Mouse (Mus musculus) 416B (cell line): ENCODE measurements around the gene Olfr1085.
"Not testable (repeated sequence)": the region's sequence is repeated elsewhere in the genome, so short reads cannot be mapped to it uniquely, and the experiment has no call there.

ENCODE experiments used
- DNase-seq: peaks from one replicate; pipeline ENCODE4 v3.0.0; 2011; ENCODE audit warnings: low read depth

Gene Olfr1085

DNA sequence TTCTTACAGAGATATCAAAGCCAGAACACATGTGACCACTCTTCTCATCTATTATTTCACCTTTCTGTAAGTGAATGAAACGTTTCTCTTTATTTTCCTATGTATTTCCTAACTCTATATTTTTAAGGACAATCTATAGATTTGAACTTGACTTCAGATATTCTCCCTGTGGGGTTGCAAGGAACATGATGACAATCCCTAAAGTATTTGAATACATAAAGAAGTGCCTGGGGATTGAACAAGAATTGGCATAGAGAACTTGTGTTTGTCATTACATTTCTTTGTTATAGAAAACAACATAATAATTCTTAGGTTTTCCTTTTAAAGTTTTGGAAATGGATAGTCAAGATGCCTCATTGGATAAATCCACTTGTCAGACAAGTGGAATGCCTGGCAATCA lies at the start of gene Olfr1085:
Olfr1085 (minus strand) TSS at position 101 of the 400 bp plus-strand sequence.
- no peak for DNase-seq

- no peak for DNase-seq
Measured at GRCm38 (mm10) chr2:86698295-86698694, 36.5 kb upstream of the Olfr1085 start, which contains the start of gene Olfr1087. TSS of gene Olfr1087 (minus strand) at chr2:86698395.

DNA sequence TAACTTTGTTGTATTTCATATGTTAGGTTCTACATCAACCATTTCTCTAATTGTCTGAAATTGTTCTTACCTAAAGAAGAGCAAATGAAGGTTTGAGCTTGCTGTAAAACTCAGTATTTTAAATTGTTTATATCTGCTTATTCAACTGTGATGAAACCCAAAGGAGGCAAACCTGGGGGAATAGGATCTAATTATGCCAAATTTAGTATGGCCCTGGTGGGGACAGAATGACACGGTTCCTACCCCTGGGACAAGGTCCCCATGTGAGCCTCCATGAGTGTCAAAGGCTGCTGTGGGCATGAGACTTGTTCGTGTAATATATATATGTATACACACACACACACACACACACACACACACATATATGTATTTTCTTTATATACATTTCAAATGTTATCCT lies 18.2 kb upstream of the Olfr1085 start, which contains the start of gene Olfr1086:
Olfr1086 (minus strand) TSS at position 101 of the 400 bp plus-strand sequence.
- DNase-seq: no peak

- DNase-seq: not testable (repeated sequence)
Measured at GRCm38 (mm10) chr2:86639625-86640024, 22.2 kb downstream of the Olfr1085 start, which contains the start of gene Olfr1084. TSS of gene Olfr1084 (minus strand) at chr2:86639725.
